Mouse (Mus musculus) kidney, adult 2 months (tissue): Measurements from ENCODE around the gene Slc7a11.

Source experiments
- CTCF ChIP-seq: fragments of 200-500 bp; conservative IDR thresholded peaks from 2 replicates; pipeline ENCODE4 v1.5.1; 2011; ENCODE audit warnings: low read depth, mild to moderate bottlenecking, control low read depth, low read length, moderate library complexity, mixed read lengths; ENCODE audit not compliant: insufficient read depth, insufficient read length
- POLR2A ChIP-seq: fragments of 200-500 bp; IDR thresholded peaks from one replicate; pipeline ENCODE4 v1.6.1; 2011; ENCODE audit warnings: low read depth, low read length, control low read depth

DNA sequence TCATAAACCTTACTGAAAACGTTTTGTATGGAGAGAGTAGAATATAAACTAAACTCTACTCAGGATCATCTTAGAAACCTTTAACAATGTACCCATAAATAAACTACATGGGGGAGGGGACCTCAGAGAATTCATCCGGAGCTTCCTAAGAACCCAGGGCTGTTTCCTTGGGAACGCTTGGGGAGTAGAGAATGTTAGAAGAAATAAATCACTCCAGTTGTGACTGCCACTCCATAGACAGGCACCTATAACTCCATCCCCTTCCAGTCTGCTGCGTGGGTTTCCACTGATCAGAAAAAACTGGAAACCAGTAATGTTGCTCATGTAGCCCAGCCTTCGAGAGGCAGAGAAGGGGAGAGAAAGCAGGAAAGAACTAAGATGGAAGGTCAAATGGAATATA, 210.3 kb downstream of the Slc7a11 start:
- TF ChIP-seq POLR2A (no peak), CTCF (no peak)
